Mouse (Mus musculus) R1 (cell line): ENCODE data around the gene Cox4i1.
A peak's percentile ranks its signal among the peaks of the same experiment; 100 is the strongest.

Experiments used
- DNase-seq: peaks from one replicate; pipeline ENCODE4 v3.0.0-alpha.2; 2018; ENCODE audit warnings: low read depth, low spot score

The Cox4i1 gene

GRCm38 (mm10) chr8:120693861-120694493, 26.0 kb downstream of the Cox4i1 start:
- DNase-seq = peak; percentile 88

GRCm38 (mm10) chr8:120696401-120697153, 28.6 kb downstream of the Cox4i1 start:
- DNase-seq = no peak

- no peak for DNase-seq
These were observed 29.3 kb downstream of the Cox4i1 start for GRCm38 (mm10) chr8:120697154-120697978.

- peak; percentile 74 for DNase-seq
These were observed 29.9 kb downstream of the Cox4i1 start for GRCm38 (mm10) chr8:120697979-120698272.

- DNase-seq = no peak
These were observed 30.4 kb downstream of the Cox4i1 start for GRCm38 (mm10) chr8:120698426-120698825.

- no peak for DNase-seq
These were observed 31.1 kb downstream of the Cox4i1 start for GRCm38 (mm10) chr8:120699079-120699478.

- no peak for DNase-seq
These were observed 31.5 kb downstream of the Cox4i1 start for GRCm38 (mm10) chr8:120699565-120699964.

- DNase-seq = no peak
These were observed 32.0 kb downstream of the Cox4i1 start for GRCm38 (mm10) chr8:120700053-120700452.

- DNase-seq = no peak
These were observed 33.9 kb downstream of the Cox4i1 start for GRCm38 (mm10) chr8:120701758-120702465.

GRCm38 (mm10) chr8:120704203-120704602, 36.2 kb downstream of the Cox4i1 start:
- DNase-seq = no peak

GRCm38 (mm10) chr8:120705163-120705562, 37.1 kb downstream of the Cox4i1 start:
- peak; percentile 71 for DNase-seq

- DNase-seq = no peak
These were observed 38.2 kb downstream of the Cox4i1 start for GRCm38 (mm10) chr8:120706193-120706592.

- no peak for DNase-seq
These were observed 41.2 kb downstream of the Cox4i1 start for GRCm38 (mm10) chr8:120709176-120709575.

- no peak for DNase-seq
These were observed 47.2 kb downstream of the Cox4i1 start for GRCm38 (mm10) chr8:120715200-120715599.

- DNase-seq = no peak
These were observed 48.1 kb downstream of the Cox4i1 start for GRCm38 (mm10) chr8:120715996-120716680.

- peak; percentile 47 for DNase-seq
These were observed 51.7 kb downstream of the Cox4i1 start for GRCm38 (mm10) chr8:120719586-120720236.

GRCm38 (mm10) chr8:120723025-120723424, 55.0 kb downstream of the Cox4i1 start:
- peak; percentile 74 for DNase-seq
